Mouse (Mus musculus): ENCODE results near the gene BC053393.

DNA sequence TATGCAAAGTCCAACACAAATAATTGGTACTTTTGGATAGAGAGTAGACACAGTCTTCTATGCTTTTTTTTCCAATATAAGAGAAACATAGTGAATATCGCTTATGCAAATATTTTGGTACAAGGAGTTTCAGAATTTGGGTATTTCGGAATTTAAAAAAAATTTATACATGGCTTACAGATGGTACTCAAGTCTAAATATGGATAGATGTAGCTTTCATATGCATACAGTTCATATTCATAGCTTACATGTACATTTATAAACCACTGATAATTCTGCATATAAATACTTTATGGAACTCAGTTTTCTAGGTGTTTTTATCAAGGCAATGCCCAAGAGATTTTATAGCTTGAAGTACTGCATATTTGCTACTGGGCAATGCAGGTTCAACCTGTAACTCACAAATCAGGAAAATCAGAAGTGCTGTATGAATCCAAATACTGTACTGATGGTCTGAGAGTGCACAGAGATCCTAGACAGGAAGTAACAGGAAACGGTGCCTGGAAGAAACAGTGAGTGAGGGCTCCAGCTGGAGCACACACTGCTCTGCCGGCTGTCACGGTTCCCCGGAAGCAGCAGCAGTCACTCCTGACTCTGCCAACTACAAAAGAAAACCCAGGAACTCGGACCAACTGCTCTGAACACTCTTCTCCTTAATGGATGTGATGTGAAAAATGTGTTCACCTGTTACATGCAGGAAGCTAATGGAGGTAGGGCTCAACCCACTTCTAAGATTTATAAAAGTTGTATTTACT, 49.3 kb downstream of the BC053393 start:
- TF ChIP-seq CTCF (IDR thresholded peaks at IDR 0.05; ENCODE audit: control insufficient read depth, insufficient read depth, insufficient read length) (no peak), MAX (IDR thresholded peaks at IDR 0.05) (no peak), MYOG (IDR thresholded peaks at IDR 0.05; ENCODE audit: control insufficient read depth, extremely low read depth, insufficient read length) (no peak), USF1 (IDR thresholded peaks at IDR 0.05; ENCODE audit: low read depth) (no peak), MYOD1 (IDR thresholded peaks at IDR 0.05; ENCODE audit: control insufficient read depth, insufficient read length, low read depth) (no peak), CEBPB (IDR thresholded peaks at IDR 0.05; ENCODE audit: low read depth) (no peak)
